Comparison of ENCODE assay signal across 36 mouse cellular contexts in the genomic region with DNA sequence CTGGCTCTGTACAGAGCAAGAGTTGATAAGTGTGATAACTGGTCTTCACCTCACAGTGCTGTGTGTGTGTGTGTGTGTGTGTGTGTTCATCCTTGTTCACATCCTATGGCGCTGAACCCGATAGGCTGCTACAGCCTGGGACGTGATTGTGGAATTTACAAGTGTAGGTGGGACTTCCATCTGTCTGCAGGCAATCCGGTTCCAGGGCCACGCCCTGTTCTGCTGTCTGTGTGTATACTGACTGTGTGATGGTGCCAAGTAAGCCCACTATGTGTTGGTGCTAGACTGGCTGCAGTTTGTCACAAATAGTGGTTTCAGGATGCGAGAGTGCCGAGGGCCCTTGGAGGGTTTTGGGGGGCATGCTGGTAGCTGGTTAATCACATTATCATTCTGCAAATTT. TPM values are rescaled to one million over a fixed set of nuclear protein-coding genes. Genes with fewer than 3 reads are reported as not detected.
DNase-seq lines count a peak whose midpoint lies in the region; ATAC-seq and TF ChIP-seq lines count a peak whose summit lies in the region.
"Had no signal": no experiment of that assay in that cellular context is flagged by ENCODE, and none has a peak within 500 bp of the region (broad histone marks: within the 10 kb centered on the region; RNA-seq: fewer than 3 reads in every experiment).

No protein-coding gene starts in this region.

- no peak overlapping the region for H3K4me2 ChIP-seq in intestine, embryonic 16.5 days (ENCODE audit: low read depth, low read length)
- H3K4me2 ChIP-seq: embryonic facial prominence, embryonic 13.5 days; forebrain, embryonic 15.5 days; heart, embryonic 13.5 days; hindbrain, embryonic 13.5 days had no signal

- intact Hi-C loops in heart, postnatal 36 days (cut with DNase I): no loop called here

- no peak overlapping the region for H3K9ac ChIP-seq in intestine, embryonic 16.5 days (ENCODE audit: low read depth, low read length)
- H3K9ac ChIP-seq: embryonic facial prominence, embryonic 13.5 days; forebrain, embryonic 15.5 days; heart, embryonic 13.5 days; hindbrain, embryonic 13.5 days had no signal

- H3K27me3 ChIP-seq in intestine, embryonic 16.5 days (replicated peaks; ENCODE audit: control insufficient read depth, insufficient read depth, low read length): no peaks in the 10 kb centered on the region
- H3K27me3 ChIP-seq: embryonic facial prominence, embryonic 13.5 days; forebrain, embryonic 15.5 days; hindbrain, embryonic 13.5 days had no signal

- 76% methylated on average over 7 of the region's 7 CpGs for WGBS in intestine, embryonic 16.5 days

- H3K27ac ChIP-seq in layer of hippocampus, adult 2 months: no peak overlapping the region
- peak overlapping the region; percentile 22; the same call in 1 of the 2 replicates for H3K27ac ChIP-seq in embryonic fibroblast, embryonic 13.5 days (ENCODE audit: insufficient read depth, low read length)
- H3K27ac ChIP-seq in intestine, embryonic 16.5 days (ENCODE audit: low read length): no peak overlapping the region
- H3K27ac ChIP-seq: embryonic facial prominence, embryonic 10.5 days; embryonic facial prominence, embryonic 13.5 days; forebrain, embryonic 10.5 days; forebrain, embryonic 15.5 days; heart, adult 2 months; heart, embryonic 10.5 days; heart, embryonic 13.5 days; hindbrain, embryonic 13.5 days; hindbrain, postnatal 0 days had no signal

- H3K36me3 ChIP-seq in intestine, embryonic 16.5 days (ENCODE audit: control insufficient read depth, insufficient read depth, low read length): no peaks in the 10 kb centered on the region
- H3K36me3 ChIP-seq: embryonic facial prominence, embryonic 10.5 days; embryonic facial prominence, embryonic 13.5 days; forebrain, embryonic 10.5 days; forebrain, embryonic 15.5 days; heart, embryonic 10.5 days; heart, embryonic 13.5 days; hindbrain, embryonic 13.5 days had no signal

- peak; percentile 72 for DNase-seq in heart, adult 11 months
- DNase-seq in heart, postnatal 36 days: no peak
- peak; percentile 39 to 47 for DNase-seq in layer of hippocampus, adult 2 months (ENCODE audit: low spot score in 2 of 2)
- no peak for DNase-seq in layer of hippocampus, postnatal 25 days (ENCODE audit: extremely low spot score in 1 of 2, low spot score in 1 of 2)
- peak; percentile 39 for DNase-seq in R1 (ENCODE audit: low read depth, low spot score)
- DNase-seq in kidney, adult 11 months: no peak
- DNase-seq: adrenal gland, adult 2 months; adrenal gland, postnatal 14 days; cerebellum, adult 11-12 months; cerebellum, adult 8-10 months; cerebellum, postnatal 10 days; cerebellum, postnatal 36 days; embryo, embryonic 11 days; gastrocnemius, postnatal 25 days; heart, adult 2 months; heart, postnatal 14 days had no signal

- H3K4me1 ChIP-seq in embryonic fibroblast, embryonic 13.5 days (ENCODE audit: control insufficient read depth, insufficient read depth, low read length): peaks cover 14% of the 10 kb centered on the region
- H3K4me1 ChIP-seq in intestine, embryonic 16.5 days (ENCODE audit: control insufficient read depth, insufficient read depth, low read length): peaks cover 7% of the 10 kb centered on the region
- H3K4me1 ChIP-seq: forebrain, embryonic 15.5 days; heart, embryonic 10.5 days; heart, embryonic 13.5 days had no signal

- ATAC-seq in intestine, embryonic 16.5 days: no peak
- ATAC-seq: CD4-positive, CD25-positive, alpha-beta regulatory T cell, adult 4 months; forebrain, embryonic 15.5 days; hindbrain, postnatal 0 days; inflammation-experienced regulatory T-cells, adult 6 months; intestine, postnatal 0 days had no signal

- no peak for TF ChIP-seq CTCF in layer of hippocampus, adult 2 months (conservative IDR thresholded peaks at IDR 0.05)
- TF ChIP-seq CTCF in embryonic fibroblast, embryonic 13.5 days (IDR thresholded peaks at IDR 0.05; ENCODE audit: borderline replicate concordance, insufficient read depth, low read length): no peak

- no peak for TF ChIP-seq POLR2A in embryonic fibroblast, embryonic 13.5 days (IDR thresholded peaks at IDR 0.05; ENCODE audit: low read depth, low read length)

- H3K9me3 ChIP-seq in intestine, embryonic 16.5 days (ENCODE audit: control insufficient read depth, low read length): no peaks in the 10 kb centered on the region
- H3K9me3 ChIP-seq: embryonic facial prominence, embryonic 10.5 days; embryonic facial prominence, embryonic 13.5 days; forebrain, embryonic 10.5 days; forebrain, embryonic 15.5 days; heart, embryonic 10.5 days; heart, embryonic 13.5 days; hindbrain, embryonic 13.5 days had no signal

- H3K4me3 ChIP-seq in layer of hippocampus, adult 2 months: no peak overlapping the region
- H3K4me3 ChIP-seq in embryonic fibroblast, embryonic 13.5 days (ENCODE audit: insufficient read depth, low read length): no peak overlapping the region
- H3K4me3 ChIP-seq in intestine, embryonic 16.5 days (ENCODE audit: low read length): no peak overlapping the region
- H3K4me3 ChIP-seq: embryonic facial prominence, embryonic 10.5 days; embryonic facial prominence, embryonic 13.5 days; forebrain, embryonic 10.5 days; forebrain, embryonic 15.5 days; heart, adult 2 months; heart, embryonic 10.5 days; heart, embryonic 13.5 days; hindbrain, embryonic 13.5 days had no signal

RNA-seq across cellular contexts. Expression of gene Foxn1, which starts 4.1 kb away (rescaled TPM):
- not detected for total RNA-seq in heart, postnatal 36 days (2021)
- not detected for total RNA-seq in layer of hippocampus, adult 2 months (2021)
- total RNA-seq in layer of hippocampus, postnatal 25 days (2021): not detected
- polyA plus RNA-seq in embryonic fibroblast, embryonic 13.5 days (2011; ENCODE audit: insufficient read length, low read depth, missing spikeins): 0.15 TPM in 1 of 2 replicates, not detected in the other
- not detected in 2 replicates for polyA plus RNA-seq in intestine, embryonic 16.5 days (2015; fragmentation: Nextera tagmentation; extraction: Ambion mirVana)
- total RNA-seq: adrenal gland, postnatal 14 days; gastrocnemius, adult 8-10 months; gastrocnemius, postnatal 25 days; heart, adult 2 months; hematopoietic stem cell, adult 5-6 weeks; hindbrain, postnatal 0 days; MEL had no signal
- polyA plus RNA-seq: forebrain, embryonic 10.5 days; forebrain, embryonic 15.5 days; gonadal fat pad, adult 2 months; heart, adult 2 months; hindbrain, embryonic 13.5 days; hindbrain, postnatal 0 days; inflammation-experienced regulatory T-cells, adult 6 months; intestine, postnatal 0 days had no signal

RNA-seq across cellular contexts. Expression of gene Unc119, which starts 39.0 kb away (rescaled TPM):
- 1 to 10 TPM; 5.3 to 6.2 TPM for total RNA-seq in heart, postnatal 36 days (2021)
- total RNA-seq in layer of hippocampus, adult 2 months (2021): 10 to 100 TPM; 27.8 to 33.9 TPM
- total RNA-seq in layer of hippocampus, postnatal 25 days (2021): 10 to 100 TPM; 29.6 to 32.5 TPM
- 14.4 and 19.2 TPM in 2 replicates for polyA plus RNA-seq in embryonic fibroblast, embryonic 13.5 days (2011; ENCODE audit: insufficient read length, low read depth, missing spikeins)
- polyA plus RNA-seq in intestine, embryonic 16.5 days (2015; fragmentation: Nextera tagmentation; extraction: Ambion mirVana): 29.5 and 29.9 TPM in 2 replicates

RNA-seq across cellular contexts. Expression of gene Slc13a2, which starts 39.7 kb away (rescaled TPM):
- not detected for total RNA-seq in heart, postnatal 36 days (2021)
- not detected for total RNA-seq in layer of hippocampus, adult 2 months (2021)
- not detected for total RNA-seq in layer of hippocampus, postnatal 25 days (2021)
- polyA plus RNA-seq in embryonic fibroblast, embryonic 13.5 days (2011; ENCODE audit: insufficient read length, low read depth, missing spikeins): not detected in 2 replicates
- 4.6 and 6.7 TPM in 2 replicates for polyA plus RNA-seq in intestine, embryonic 16.5 days (2015; fragmentation: Nextera tagmentation; extraction: Ambion mirVana)
- total RNA-seq: adrenal gland, adult 2 months; adrenal gland, postnatal 14 days; gastrocnemius, adult 8-10 months; gastrocnemius, postnatal 25 days; heart, adult 2 months; heart, postnatal 14 days; hematopoietic stem cell, adult 5-6 weeks; MEL had no signal
- polyA plus RNA-seq: brain, embryonic 14.5 days; C2C12; CD4-positive, CD25-positive, alpha-beta regulatory T cell, adult 4 months; cortical plate, adult 2 months; embryonic facial prominence, embryonic 10.5 days; embryonic facial prominence, embryonic 13.5 days; forebrain, embryonic 10.5 days; forebrain, embryonic 15.5 days; heart, embryonic 10.5 days; heart, embryonic 13.5 days; hindbrain, embryonic 13.5 days; hindbrain, postnatal 0 days; inflammation-experienced regulatory T-cells, adult 6 months had no signal

RNA-seq across cellular contexts. Expression of gene Pigs, which starts 54.1 kb away (rescaled TPM):
- total RNA-seq in heart, postnatal 36 days (2021): 10 to 100 TPM; 22.7 to 24.1 TPM
- total RNA-seq in layer of hippocampus, adult 2 months (2021): 10 to 100 TPM; 58.2 to 59.9 TPM
- total RNA-seq in layer of hippocampus, postnatal 25 days (2021): 10 to 100 TPM; 62.2 to 65.8 TPM
- 62.1 and 65.0 TPM in 2 replicates for polyA plus RNA-seq in embryonic fibroblast, embryonic 13.5 days (2011; ENCODE audit: insufficient read length, low read depth, missing spikeins)
- polyA plus RNA-seq in intestine, embryonic 16.5 days (2015; fragmentation: Nextera tagmentation; extraction: Ambion mirVana): 92.9 and 93.1 TPM in 2 replicates

RNA-seq across cellular contexts. Expression of gene Aldoc, which starts 59.5 kb away (rescaled TPM):
- 1 to 10 TPM in 1 of 2 experiments, under 1 TPM in 1; 0.68 to 1.6 TPM for total RNA-seq in heart, postnatal 36 days (2021)
- total RNA-seq in layer of hippocampus, adult 2 months (2021): 100 to 1,000 TPM; 853 to 900 TPM
- total RNA-seq in layer of hippocampus, postnatal 25 days (2021): 100 to 1,000 TPM; 852 to 862 TPM
- polyA plus RNA-seq in embryonic fibroblast, embryonic 13.5 days (2011; ENCODE audit: insufficient read length, low read depth, missing spikeins): 2.8 and 5.3 TPM in 2 replicates
- 33.3 and 34.0 TPM in 2 replicates for polyA plus RNA-seq in intestine, embryonic 16.5 days (2015; fragmentation: Nextera tagmentation; extraction: Ambion mirVana)

Comparison
In these comparisons a context has a peak if more than half of its experiments do, and no peak if none do; other contexts are left out.
1. DNase-seq: peak in heart, adult 11 months (single experiment), layer of hippocampus, adult 2 months (2 of 2) and R1 (single experiment); none in heart, postnatal 36 days (0 of 2), layer of hippocampus, postnatal 25 days (0 of 2) and kidney, adult 11 months (single experiment).